Mouse (Mus musculus) B cell, adult 2 months (primary cell): Measurements from ENCODE around the gene Rab27a.
A peak's percentile ranks its signal among the peaks of the same experiment; 100 is the strongest.
"Not testable (repeated sequence)": the region's sequence is repeated elsewhere in the genome, so short reads cannot be mapped to it uniquely, and the experiment has no call there.

Experiments used
- DNase-seq, 2 experiments: peaks; one replicate each; pipeline ENCODE4 v3.0.0; 2022

Gene Rab27a

DNA sequence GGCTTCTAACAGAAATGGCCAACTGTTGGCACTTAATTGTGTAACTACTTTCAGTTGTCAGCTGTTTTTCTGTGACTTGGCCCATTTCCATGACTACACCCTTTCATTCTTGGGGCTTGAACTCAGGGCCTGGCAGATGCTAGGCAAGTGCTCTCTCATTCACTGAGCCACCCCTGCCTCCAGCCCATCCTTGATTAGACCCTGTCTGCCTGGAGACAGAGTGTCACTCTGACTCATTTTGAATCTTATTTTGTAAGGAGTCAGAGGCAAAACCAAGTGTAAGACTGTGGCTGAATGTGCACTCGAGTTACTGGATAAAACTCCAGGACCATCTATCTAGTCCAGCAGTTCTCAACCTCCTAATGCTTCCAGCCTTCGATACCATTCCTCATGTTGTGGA lies 3.3 kb downstream of the Rab27a start:
- no peak for DNase-seq

DNA sequence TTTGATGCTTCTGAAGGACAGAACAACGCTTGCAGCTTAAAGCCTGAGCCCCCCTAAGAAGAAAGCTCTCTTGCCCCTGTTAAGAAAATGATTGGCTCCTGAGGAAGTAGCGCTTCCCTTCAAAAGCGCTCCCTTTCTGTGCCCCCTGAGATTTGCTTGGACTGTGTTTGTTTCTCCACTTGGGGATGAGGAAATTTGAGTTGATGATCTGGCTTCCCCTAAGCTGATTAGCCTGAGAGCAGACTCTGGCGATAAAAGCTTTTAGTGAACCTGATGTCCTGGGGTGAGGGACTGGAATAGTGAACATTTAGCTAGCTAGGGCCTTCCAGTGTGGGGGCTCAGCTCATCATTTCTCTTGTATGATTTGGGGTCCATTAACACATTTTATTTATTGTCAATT lies 4.3 kb downstream of the Rab27a start:
- DNase-seq = no peak

DNA sequence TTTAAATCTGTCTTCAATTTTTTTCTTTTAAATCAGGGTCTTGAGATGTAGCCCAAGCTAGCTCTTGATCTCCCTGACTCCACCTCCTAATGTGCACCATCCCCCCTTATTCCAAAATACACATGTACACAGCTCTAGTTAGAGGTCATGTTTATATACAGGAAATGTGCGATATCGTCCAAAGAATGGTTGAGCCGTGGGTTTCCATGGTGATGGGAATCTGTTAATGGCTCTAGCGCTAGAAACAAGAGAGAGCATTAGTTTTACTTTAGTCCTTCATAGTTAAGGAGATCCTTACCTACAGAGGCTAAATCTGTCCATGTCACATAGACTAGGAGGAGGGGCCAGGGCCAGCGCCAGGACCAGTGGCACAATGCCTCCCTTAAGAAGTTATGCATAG lies 5.2 kb downstream of the Rab27a start:
- no peak for DNase-seq

DNA sequence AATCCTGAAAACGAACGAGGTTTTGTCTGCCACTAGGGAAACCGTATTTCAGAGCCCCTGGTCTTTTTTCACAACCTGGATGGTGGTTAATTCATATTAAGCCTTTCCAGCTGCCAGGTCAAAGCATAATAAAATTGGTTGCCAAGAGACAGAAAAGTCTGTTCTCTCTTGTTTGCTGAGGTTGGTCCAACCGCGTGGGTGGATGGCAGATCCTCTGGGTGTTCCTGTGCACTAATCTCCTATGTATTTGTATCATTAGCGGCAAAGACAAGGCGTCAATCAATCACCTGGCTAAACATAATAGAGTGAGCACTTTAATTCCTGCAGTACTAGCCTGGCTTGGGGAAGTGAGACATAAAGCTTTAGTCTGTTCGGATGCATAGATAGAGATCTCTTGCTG lies 6.0 kb downstream of the Rab27a start:
- DNase-seq = no peak

DNA sequence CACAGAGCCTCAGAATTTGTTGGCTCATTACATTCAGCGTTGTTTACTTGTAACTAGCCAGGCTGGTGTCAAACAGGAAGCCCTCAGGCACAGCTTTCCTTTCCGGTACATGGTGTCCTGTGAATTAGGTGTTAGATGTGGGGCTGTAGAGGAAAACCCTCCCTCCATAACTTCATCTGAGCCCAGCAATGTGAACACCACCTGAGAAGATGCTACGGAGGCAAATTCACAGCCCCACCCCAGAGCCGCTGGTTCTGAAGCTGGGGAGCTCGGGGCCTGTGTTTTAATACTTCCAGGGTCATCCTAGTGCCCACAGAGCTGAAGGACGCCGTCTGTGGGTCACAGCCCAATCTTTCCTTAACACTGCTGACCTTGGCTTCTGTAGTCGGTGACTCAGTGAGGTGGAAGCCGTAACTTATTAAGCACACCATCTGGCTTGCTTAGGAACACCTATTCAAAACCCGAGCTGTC lies 10.8 kb downstream of the Rab27a start:
- DNase-seq = no peak

DNA sequence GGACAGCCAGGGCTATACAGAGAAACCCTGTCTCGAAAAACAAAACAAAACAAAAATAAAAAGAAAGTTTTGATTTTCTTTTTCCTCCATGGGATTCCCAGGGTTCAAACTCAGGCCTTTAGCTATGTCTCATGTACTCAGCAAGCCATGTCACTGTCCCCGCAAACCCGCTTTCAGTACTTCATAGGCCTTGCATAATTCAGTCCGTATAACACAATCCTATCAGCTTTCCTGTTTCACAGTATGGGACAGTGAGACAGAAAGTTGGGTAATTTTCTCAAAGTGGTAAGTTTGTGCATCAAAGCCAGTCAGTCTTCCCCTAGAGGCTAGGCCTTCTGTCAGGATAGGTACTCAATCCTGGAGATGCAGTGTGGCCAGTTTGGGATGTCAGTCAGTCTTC lies 14.6 kb downstream of the Rab27a start:
- no peak for DNase-seq

DNA sequence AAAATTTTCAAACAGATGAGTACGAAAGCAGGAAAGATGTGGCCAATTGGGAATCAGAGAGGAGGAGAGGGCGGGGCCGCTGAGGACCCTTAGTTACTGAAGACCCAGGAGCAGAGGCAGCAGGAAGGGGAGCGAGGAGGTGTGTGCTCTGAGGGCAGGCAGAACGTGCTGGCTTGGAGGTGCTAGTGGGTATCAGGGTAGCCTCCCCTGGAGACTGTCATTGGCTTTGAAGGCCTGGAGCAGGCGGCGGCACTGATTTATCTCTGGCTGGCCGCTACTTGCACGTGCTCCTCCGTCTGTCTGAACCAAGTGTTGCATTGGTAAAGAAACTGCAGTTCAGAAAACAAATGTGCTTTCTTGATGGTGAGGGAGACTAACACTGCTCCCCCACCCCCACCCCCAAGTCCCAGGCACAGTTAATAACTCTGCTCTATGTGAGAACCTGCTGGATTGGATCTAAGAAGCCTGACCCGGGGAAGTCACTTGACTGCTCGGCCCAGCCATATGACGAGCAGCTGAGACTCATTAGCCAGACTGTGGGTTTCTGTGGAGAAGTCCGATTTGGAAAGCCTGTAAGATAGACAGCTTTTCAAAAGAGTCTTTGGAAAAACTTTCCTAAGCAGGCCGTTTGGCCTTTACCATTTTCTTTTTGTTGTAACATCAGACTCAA lies 19.1 kb downstream of the Rab27a start:
- no peak for DNase-seq

DNA sequence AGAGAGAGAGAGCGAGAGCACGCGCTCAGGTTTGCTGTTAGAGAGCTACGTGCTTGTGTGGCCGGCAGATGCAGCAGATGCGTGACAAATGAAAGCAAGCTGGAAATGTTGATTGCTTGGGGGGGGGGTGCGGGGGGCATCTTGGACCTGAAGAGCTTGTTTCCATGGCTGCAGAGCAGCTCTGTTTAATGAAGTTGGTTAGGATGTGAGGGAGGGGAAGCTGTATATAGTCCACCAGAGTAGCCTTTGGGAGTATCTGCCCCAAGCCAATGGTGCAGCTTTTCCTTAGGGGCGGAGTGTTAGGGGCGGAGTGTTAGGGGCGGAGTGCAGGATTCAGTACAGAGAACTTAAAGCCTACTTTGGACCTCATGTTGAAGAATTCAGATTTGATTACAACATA lies 22.4 kb downstream of the Rab27a start:
- DNase-seq = no peak

DNA sequence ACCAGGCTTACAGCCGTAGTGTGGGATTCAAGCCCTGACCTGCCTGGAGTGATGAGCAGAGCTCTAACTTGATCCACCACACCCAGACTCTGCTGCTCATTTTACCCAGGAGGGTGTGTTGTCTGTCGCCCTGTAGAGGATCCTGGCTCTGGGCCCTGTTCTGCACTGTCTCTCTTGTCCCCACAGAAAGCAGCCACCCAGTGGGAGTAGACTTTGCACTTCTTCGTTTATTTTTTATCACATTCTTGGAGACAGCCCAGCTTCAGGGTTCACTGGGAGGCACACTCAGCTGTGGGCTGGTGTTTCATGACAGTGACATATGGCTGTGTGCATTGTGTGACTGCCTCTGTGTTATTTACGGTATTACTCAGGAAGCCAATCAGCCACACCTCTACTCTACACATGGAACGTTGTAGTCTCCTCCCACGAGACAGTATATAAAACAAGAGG lies 23.6 kb downstream of the Rab27a start:
- no peak for DNase-seq

GRCm38 (mm10) chr9:73068688-73069087 lies 24.0 kb downstream of the Rab27a start:
- no peak for DNase-seq

GRCm38 (mm10) chr9:73070971-73071659 lies 26.5 kb downstream of the Rab27a start:
- DNase-seq = no peak

DNA sequence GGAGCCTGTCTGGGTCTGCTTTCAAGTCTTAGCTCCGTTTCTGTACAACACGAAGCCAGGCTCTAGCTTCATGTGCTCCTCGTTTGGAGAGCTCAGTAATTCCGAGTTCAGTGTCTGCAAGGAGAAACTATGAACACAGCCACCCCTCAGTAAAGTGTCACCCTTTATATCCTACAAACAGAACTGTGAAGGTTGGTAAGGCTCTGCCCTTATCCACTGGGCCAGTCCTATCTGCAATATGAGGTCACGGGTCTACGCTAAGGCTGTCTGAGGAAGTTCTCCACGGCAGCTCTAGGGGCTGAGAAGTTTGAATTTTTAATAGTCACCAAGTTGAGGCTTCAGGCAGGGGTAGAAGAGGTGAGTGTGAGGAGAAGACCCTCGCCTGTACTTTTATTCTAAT lies 27.8 kb downstream of the Rab27a start:
- DNase-seq = no peak

DNA sequence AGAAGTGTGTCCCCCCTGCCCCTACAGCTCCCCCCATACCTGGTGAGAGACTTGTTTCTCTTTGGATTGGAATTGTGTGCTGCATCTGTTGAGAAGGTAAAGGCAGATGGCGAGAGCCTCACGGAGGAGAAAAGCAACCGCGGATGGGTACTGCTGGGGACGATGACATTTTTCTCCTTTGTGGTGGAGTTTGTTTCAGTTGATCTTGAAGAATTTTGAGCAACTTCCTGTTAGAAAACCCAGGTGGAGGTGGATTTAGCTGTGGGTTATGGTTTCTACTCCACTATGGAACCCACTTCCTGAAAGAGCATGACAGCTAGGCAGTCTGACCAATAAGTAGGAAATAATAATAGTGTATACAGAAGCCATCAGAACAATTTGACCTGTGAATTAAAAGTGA lies 28.5 kb downstream of the Rab27a start:
- DNase-seq = no peak

- DNase-seq = not testable (repeated sequence)
Observed at GRCm38 (mm10) chr9:73079349-73079748, 34.7 kb downstream of the Rab27a start.

GRCm38 (mm10) chr9:73079801-73080325 lies 35.2 kb downstream of the Rab27a start:
- no peak for DNase-seq

DNA sequence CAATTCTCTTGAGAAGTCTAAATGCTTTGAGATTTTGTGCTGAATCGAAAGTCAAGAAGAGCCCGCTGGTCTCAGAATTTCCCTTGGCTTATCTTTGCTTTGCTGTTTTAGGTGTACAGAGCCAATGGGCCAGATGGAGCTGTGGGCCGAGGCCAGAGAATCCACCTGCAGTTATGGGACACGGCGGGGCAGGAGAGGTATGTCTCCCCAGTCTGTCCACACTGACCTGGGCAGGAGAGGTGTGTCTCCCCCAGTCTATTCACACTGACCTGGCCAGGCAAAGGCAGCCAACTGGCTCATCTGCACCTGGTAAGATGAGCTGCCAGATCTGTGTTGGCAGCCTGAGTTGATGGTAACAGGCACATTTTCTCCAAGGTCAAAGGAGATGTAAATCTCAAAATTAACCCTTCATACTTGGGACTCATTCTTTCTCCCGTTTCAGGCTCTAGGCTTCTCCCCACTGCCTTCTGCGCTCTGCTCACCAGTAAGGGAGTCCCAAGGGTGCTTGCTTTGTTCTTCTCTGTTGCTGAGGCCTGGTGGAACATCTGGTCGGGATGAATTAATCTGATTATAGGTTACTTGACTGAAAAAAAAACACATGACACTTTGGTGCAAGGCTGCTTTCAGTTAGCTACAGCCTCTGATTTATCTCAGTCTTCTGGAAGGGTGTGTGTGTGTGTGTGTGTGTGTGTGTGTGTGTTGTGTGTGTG lies 37.8 kb downstream of the Rab27a start:
- DNase-seq = no peak

- no peak for DNase-seq
Observed at GRCm38 (mm10) chr9:73083956-73084355, 39.3 kb downstream of the Rab27a start.

- no peak for DNase-seq
Observed at GRCm38 (mm10) chr9:73085845-73086244, 41.2 kb downstream of the Rab27a start.

DNA sequence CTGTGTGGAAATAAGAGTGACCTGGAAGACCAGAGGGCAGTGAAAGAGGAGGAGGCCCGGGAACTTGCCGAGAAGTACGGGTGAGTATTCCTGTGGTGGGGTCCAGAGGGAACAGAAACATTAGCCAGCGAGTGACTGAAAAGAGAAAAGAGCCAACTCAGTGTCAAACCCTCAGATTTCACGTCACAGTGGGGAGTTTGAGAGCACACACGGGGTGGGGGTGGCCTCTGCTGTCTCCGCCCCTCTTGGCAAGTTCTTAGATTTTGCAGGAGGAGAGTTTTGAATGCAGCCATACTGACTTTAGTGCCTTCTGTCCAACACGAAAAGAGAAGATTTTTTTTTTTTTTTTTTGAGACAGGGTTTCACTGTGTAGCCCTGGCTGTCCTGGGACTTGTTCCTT lies 42.5 kb downstream of the Rab27a start:
- no peak for DNase-seq

DNA sequence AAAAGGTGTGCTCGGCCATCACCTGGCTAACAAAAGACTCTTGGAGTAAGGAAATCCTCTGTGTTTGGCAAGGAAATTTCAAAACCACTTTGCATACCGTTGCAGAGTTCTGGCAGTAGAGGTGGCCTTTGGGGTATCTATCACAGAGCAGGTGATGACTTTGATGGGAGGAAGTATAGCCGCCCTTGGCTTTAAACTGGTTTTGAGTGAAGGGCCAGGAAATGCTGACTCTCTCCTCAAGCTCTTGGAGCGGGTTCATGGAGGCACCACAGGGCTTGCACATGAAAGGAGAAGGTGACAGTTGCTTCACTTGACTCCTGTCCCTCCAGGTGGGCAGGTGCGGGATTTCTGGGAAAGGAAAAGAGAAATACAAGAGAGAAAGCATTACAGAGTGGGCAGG lies 42.9 kb downstream of the Rab27a start:
- no peak for DNase-seq

DNA sequence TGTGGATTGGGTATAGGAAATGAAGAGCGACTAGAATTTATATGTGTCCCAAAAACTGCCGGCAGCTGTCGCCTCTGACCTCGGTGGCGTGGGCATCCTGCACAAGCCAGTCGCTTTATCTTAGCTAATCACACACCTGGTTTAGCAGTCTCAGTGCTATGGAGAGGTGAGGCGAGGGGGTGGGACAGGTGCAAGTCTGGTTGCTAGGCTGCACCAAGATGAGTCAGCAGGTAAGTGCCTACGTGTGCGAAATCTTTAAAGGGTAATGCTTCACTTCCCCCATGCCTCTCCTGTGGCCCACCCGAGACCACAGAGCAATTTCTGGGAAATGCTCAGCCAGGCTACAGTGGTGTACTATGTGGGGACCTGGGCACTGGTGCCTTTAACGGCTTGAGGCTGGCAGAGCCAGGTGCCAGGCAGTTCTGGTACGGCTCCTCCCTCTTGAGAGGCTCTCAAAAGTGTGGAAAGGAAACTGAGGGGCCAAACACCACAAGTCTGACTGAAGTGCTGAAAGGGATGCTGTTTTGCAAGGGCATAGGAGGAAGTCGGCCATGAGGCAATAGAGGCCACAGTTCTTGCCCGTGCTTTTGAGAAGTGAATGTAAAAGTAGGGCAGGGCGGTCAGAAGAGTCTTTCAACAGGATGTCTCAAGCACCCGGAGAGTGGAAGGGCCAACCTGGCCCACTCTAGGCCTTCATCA lies 44.7 kb downstream of the Rab27a start:
- peak in 1 of 2 experiments; percentile 8 for DNase-seq

DNA sequence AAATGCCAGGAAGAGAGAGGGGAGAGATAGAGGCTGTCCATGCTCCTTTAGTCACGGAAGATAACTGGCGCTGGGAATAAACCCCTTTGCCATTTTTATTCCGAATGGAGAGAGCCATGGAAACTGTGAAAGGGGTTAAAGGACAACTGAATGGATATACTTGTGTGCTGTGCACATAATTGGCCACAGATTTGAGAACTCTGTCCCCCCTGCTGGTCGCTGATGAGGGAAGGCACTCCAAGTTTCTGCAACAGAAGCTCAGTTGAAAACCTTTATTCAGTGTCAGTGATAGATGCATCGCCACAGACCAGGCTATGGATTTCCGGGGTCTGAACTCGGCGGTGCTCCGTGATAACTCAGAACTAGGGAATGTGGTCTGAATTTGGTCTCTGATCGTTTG lies 45.5 kb downstream of the Rab27a start:
- no peak for DNase-seq

DNA sequence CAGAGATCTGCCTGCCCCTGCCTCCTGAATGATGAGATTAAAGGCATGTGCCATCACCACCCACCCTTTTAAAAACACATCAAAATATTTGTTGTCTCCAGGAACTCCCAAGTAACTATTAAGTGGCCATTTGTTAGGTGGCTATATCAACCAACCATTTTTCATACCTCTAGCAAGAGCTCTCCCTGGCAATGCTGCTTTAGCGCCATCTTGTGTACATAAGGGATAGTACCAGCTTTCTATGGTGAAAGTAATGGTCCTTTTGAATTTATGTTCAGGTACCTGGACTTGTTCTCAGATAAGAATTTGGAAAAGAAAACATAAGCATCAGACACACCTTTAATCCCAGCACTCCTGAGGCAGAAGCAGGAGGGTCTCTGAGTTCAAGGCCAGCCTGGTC lies 47.1 kb downstream of the Rab27a start:
- peak; percentile 55 to 59 for DNase-seq
